Mouse (Mus musculus) kidney, postnatal 14 days (tissue): Measurements from ENCODE around the gene Kcnh1.

Source experiments
- DNase-seq: peaks from one replicate; pipeline ENCODE4 v3.0.0; 2022; ENCODE audit warnings: mixed read lengths

Gene Kcnh1

DNA sequence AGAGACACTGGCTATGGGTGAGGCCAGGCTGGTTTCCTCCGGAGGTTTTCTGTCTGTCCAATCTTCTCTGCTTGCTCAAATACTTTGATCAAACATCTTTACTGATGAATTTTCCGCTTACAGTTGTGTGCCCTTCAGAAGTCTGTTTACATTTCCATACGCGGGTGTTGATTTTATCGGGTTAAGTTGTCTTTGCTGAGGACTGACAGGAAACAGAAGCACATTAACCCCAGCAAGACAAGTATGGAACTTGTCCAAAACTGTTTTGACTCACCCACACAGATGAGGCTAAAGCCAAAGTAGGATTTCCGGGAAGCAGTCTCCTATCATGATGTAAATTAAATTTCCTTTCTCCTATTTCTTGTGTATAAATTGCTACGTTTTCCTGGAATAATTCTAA, 286.1 kb downstream of the Kcnh1 start:
- DNase-seq: no peak

DNA sequence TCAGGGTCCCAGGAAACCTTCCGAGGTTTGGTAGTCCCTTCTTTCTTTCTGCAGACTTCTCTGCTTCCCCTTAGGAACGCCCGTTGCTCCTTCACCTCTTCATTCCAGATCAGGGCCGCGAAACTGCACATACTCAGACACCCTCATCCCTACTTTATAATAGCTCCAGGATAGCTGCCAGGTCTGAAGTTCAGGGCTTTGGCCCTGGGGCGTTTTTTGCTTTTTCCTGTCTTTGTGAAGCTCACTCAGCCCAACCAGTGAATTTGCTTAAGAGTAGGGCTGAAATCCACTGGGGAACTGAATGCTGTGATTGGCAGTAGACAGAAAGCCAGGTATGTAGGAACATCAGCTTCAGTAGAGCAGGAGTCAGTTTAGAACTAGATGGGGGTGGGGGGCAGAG, 287.0 kb downstream of the Kcnh1 start:
- DNase-seq: no peak

- DNase-seq: no peak
These were observed 287.6 kb downstream of the Kcnh1 start for GRCm38 (mm10) chr1:192478176-192478575.

DNA sequence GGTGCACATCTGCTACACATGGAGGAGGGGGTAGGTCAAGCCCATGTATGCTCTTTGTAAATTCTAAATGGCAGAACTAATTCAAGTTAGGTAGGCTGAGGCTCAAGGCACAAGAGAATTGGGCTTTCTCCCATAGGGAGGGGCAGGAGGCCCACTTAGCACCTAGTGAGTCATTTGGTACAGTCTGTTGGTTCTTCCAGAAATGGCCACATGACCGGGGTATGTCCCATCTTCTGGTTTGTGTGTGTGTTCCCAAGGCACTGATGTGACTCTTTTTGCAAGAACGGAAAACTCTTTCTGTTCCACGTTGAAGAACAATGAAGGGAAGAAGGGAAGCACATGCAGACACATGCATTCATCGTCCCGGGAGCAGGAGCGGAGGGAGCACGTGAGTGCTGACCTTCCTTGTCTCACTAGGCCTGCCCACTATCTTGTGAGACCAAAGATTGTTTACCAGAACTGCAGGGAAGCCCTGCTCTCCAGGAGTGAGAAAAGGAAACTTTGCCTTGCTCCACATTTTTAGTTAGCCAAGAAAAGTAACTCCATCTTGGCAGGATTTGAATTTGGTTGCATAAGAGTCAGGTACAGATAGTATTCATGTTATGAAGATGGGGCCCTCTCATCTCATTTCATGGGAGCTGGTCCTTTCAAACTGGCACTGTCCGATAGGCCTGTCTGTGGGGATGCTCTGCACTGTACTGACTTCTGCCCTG, 289.7 kb downstream of the Kcnh1 start:
- no peak for DNase-seq

- no peak for DNase-seq
These were observed 290.9 kb downstream of the Kcnh1 start for GRCm38 (mm10) chr1:192481446-192481845.

DNA sequence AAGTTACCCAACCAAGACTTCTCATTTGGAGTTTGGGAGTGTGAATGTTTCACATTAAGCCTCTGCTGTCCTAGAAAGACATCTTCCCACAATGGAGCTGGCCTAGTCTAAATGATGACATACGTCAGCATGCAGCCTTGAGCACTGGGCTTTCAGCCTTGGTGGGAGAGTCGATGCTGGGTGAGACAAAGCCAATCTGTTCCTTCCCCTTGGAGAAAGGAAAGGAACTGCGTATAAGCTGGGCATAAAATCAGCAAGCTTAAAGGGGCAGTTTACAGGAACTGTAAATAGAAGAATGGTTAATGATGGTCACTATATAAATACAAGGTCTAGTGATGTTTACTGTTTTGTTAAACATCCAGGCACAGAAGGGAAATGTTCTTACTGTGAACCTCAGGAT, 294.5 kb downstream of the Kcnh1 start:
- DNase-seq: no peak

GRCm38 (mm10) chr1:192487571-192487970, 297.0 kb downstream of the Kcnh1 start:
- DNase-seq: no peak

- DNase-seq: no peak
These were observed 299.6 kb downstream of the Kcnh1 start for GRCm38 (mm10) chr1:192489908-192490825.

- no peak for DNase-seq
These were observed 306.9 kb downstream of the Kcnh1 start for GRCm38 (mm10) chr1:192497505-192497904.

DNA sequence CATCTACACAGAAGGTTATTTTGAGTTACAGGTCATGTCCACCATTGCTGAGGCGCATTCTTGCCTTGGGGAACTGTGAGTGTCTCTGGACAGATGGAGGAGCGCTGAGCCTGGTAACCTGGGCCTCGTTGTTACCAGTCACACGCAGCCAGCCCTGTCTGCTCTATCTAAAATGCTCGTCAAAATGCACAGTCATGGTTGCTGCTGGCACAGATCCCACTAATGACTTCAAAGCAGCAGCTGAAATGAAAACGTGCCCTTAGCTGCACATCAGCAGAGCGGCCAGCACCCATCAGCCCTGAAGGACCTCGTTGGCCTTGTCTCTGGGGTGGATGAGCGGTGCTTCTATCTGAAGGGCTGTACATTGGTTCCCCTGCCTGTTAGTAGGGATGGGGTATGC, 311.4 kb downstream of the Kcnh1 start:
- DNase-seq: no peak

DNA sequence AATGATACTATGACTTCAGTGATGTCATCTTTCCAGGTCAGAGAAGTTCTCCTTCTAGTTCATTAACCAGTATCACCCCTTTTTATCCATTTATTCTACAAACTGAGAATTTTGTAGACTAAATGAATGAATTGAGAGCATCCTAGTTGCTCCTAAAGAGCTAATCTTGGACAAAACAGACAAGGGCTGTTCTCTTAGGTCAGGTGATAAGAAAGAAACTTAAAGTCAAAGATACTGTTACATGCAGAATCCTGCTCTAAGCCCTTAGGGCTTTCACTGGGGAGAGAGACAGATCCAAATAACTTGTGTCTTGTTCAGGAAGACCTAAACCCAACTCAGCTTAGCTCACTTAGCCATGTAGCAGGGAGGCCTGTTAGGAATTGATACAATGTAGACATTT, 312.3 kb downstream of the Kcnh1 start:
- DNase-seq: no peak

GRCm38 (mm10) chr1:192503651-192504050, 313.1 kb downstream of the Kcnh1 start:
- no peak for DNase-seq

DNA sequence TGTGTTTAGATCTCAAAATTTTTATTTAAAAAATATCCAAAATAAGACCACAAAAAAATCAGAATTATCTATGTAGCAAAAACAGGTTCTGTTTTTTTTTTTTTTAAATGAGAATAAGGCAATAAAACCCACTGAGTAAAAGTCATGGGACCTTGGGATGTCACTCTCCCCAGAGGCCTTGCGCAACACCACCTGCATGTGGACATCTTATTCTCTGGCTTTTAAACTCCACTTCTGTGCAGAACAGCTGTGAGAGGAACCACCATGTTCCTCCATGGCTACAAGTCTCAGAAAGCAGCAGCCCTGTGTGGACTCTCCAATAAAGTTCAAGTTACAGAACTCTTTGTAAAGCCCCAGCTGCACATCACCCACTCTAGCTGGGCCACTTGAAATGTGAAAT, 322.2 kb downstream of the Kcnh1 start:
- DNase-seq: no peak

DNA sequence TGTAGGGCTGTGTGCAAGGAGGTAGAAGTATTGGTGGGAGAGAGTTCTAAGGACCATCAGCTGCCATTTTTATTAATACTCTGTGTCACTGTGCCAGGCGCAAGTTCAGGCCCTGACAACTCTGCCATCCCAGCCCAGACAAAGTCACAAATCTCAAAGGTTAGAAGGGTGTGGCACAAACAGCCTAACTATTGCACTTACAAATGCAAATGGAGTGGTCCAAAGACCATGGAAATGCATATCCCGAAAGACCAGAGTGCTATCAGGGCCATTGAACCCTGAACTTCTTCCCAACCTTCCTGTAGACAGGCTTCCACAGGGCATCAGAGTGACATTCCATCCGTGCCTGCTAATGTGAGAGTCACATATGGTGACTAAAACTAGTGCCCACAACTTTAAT, 324.8 kb downstream of the Kcnh1 start:
- DNase-seq: no peak

GRCm38 (mm10) chr1:192519713-192520112, 329.1 kb downstream of the Kcnh1 start:
- DNase-seq: no peak

DNA sequence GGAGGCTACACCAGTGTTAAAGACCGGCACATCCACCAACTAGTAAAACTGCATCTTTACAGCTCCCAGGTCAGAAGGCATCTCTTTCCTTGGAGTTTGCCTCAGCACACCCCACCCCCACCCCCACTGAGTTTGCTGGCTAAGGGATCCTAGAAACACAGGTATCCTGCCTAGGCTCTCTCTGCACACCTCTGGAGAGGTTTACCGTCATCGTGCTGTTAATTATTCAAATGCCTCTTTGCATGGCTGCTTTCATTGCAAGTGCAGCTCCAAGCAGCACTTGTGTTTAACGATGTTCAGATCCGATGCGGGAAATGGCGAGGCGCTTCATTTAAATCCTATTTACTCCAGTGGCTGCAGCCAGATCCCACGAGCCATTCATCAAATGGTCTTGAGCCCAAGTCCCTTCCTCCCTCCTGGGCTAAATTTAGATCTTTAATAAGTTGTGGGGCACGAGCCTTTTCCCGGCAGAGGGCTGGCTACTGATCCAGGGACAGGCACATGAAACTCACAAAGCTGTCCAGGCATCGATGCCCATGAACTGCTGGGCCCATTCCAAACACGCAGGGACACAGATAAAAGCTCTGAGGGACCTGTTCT, 330.4 kb downstream of the Kcnh1 start:
- DNase-seq: no peak

- DNase-seq: no peak
These were observed 332.0 kb downstream of the Kcnh1 start for GRCm38 (mm10) chr1:192522376-192523178.

DNA sequence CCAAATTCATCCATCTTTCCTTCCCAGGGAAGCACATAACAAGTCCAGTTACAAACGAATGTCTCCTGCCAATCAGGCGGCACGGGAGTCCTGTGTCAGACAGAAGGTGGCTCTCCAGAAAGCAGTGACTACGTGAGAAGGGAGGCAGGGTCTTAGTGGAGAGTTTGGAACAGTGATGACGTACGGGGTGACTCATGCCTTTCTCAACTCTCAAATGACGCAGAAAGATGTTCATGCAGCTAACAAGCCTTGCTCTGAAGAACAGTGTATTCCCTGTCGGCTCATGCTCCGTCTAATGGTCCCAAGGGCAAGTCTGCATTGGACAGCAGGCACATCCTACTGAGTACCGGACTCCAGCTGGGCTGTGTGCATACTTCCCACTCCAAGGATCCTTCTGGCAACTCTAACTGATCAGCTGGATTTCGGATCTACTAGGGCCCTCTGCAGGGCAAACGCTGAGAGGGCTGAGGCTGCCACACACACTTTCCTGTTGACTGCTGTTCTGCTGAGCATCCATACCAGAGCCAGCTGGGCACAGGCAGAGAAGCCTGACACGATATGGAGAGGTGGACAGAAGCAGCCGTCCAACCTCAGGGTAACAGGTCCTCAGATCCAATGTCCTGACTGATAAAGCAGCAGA, 335.3 kb downstream of the Kcnh1 start:
- DNase-seq: no peak

DNA sequence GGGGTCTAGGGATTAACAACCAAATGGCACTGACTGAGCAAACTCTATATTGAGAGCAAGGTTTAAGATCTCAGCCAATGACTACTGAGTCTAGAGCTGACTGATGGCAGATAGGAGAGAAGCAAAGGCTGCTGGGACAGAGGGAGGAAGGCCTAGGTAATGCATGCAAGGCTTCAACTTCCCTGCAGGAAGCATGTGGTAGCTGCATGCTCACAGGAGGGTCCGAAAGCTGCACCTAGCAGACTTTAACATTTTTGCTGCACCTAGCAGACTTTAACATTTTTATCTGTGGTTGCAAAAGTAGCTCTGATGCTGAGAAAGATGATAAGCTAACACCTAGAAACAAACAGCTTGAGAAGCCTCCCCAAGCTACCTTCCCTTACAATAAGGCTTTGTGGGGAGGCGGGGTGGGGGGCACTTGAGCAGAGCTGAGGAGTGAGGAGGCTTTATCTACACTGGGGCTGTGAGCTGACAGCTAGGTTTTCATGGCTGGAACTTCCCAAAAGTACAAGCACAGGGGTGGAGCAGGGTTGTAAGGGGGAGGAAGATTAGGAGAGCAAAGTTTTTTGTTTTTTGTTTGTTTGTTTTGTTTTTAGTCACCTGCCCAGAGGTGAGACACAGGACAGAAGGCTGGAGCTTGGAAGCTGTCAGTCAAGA, 341.0 kb downstream of the Kcnh1 start:
- no peak for DNase-seq

DNA sequence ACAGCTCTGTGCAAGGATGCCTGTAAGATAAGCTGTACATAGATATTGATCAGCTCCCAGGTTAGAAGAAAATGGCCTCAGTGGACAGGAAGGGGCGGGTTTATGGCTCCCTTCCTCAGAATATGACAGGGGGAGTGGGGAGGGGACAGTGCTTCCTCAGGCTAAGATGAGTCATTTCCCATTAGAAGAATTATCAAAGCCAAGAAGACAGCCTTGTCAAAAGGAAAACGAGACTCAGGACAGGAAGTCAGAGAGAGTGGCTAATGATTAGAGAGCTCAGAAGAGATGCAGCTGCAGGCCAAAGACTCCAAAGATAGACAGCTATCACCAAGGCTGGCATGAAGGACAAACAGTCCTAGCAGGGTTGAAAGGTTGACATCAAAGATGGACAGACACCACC, 341.6 kb downstream of the Kcnh1 start:
- DNase-seq: no peak

DNA sequence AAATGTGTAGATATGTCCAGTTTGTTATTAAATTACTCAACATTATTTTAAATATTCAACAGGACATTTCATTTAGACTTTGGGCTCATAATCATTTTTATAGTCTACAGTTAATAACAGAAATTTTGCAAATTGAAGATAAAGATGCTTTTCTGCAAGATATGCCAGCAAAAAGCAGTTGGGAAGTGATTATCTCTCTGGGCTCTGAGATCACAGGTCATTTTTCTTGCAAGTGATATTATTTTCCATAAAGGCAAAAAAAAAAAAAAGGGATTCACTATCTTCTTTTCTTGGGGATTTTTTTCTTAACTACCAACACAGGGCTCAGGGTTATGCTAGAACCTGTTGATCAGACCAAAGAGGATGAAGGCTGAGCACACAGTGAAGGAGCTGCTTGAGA, 342.4 kb downstream of the Kcnh1 start:
- DNase-seq: no peak

- no peak for DNase-seq
These were observed 345.9 kb downstream of the Kcnh1 start for GRCm38 (mm10) chr1:192536440-192536839.
